Mouse (Mus musculus) E14TG2a.4 (cell line): Measurements from ENCODE around the gene Pisd.

ENCODE experiments used
- CTCF ChIP-seq: conservative IDR thresholded peaks from 2 replicates; pipeline ENCODE4 v1.5.1; 2014; ENCODE audit warnings: low read length
- NANOG ChIP-seq: IDR thresholded peaks from 2 replicates; pipeline ENCODE4 v1.6.1; 2014; ENCODE audit warnings: borderline replicate concordance, low read length, mixed read lengths

- no peak for TF ChIP-seq CTCF
- no peak for TF ChIP-seq NANOG
Observed at GRCm38 (mm10) chr5:32767636-32768373, 17.6 kb downstream of the Pisd start.
